Mouse (Mus musculus): ENCODE measurements around the gene Mov10l1.

Mov10l1 gene

GRCm38 (mm10) chr15:89074613-89075477 lies 92.1 kb downstream of the Mov10l1 start, which contains the start of gene Trabd:
Gene Trabd (plus strand): TSS chr15:89075124.
- DNase-seq (ENCODE audit: extremely low read depth, low read depth) = no peak

GRCm38 (mm10) chr15:89075478-89076147 lies 92.9 kb downstream of the Mov10l1 start:
- DNase-seq (ENCODE audit: extremely low read depth, low read depth) = peak; percentile 50

- no peak for DNase-seq (ENCODE audit: extremely low read depth, low read depth)
These were observed 93.5 kb downstream of the Mov10l1 start for GRCm38 (mm10) chr15:89076156-89076731.

- peak; percentile 77 for DNase-seq (ENCODE audit: extremely low read depth, low read depth)
These were observed 95.6 kb downstream of the Mov10l1 start for GRCm38 (mm10) chr15:89078208-89078836.

- no peak for DNase-seq (ENCODE audit: extremely low read depth, low read depth)
These were observed 101.2 kb downstream of the Mov10l1 start for GRCm38 (mm10) chr15:89083906-89084305.

GRCm38 (mm10) chr15:89084826-89085225 lies 102.1 kb downstream of the Mov10l1 start:
- no peak for DNase-seq (ENCODE audit: extremely low read depth, low read depth)

- peak; percentile 65 for DNase-seq (ENCODE audit: extremely low read depth, low read depth)
These were observed 106.0 kb downstream of the Mov10l1 start, which contains the start of gene Selenoo for GRCm38 (mm10) chr15:89088607-89089247. Gene Selenoo (plus strand): TSS chr15:89089084.

GRCm38 (mm10) chr15:89089248-89090051 lies 106.7 kb downstream of the Mov10l1 start:
- DNase-seq (ENCODE audit: extremely low read depth, low read depth) = no peak

- DNase-seq (ENCODE audit: extremely low read depth, low read depth) = no peak
These were observed 108.0 kb downstream of the Mov10l1 start for GRCm38 (mm10) chr15:89090662-89091061.

- DNase-seq (ENCODE audit: extremely low read depth, low read depth) = no peak
These were observed 109.5 kb downstream of the Mov10l1 start for GRCm38 (mm10) chr15:89092181-89092580.

GRCm38 (mm10) chr15:89097450-89097849 lies 114.7 kb downstream of the Mov10l1 start:
- DNase-seq (ENCODE audit: extremely low read depth, low read depth) = no peak

GRCm38 (mm10) chr15:89098616-89099015 lies 115.9 kb downstream of the Mov10l1 start:
- no peak for DNase-seq (ENCODE audit: extremely low read depth, low read depth)

- no peak for DNase-seq (ENCODE audit: extremely low read depth, low read depth)
These were observed 118.1 kb downstream of the Mov10l1 start for GRCm38 (mm10) chr15:89100823-89101222.

GRCm38 (mm10) chr15:89102646-89103045 lies 119.9 kb downstream of the Mov10l1 start:
- DNase-seq (ENCODE audit: extremely low read depth, low read depth) = no peak

GRCm38 (mm10) chr15:89103921-89104320 lies 121.2 kb downstream of the Mov10l1 start:
- DNase-seq (ENCODE audit: extremely low read depth, low read depth) = no peak

GRCm38 (mm10) chr15:89104425-89104824 lies 121.7 kb downstream of the Mov10l1 start:
- no peak for DNase-seq (ENCODE audit: extremely low read depth, low read depth)

Data from MEL-GATA-1-ER (cell line).